Mouse (Mus musculus): ENCODE results near the gene Cela2a.

GRCm38 (mm10) chr4:141874111-141874600 lies 48.2 kb upstream of the Cela2a start:
- TF ChIP-seq EP300 (IDR thresholded peaks at IDR 0.05; ENCODE audit: low read depth) (no peak), CTCF (IDR thresholded peaks at IDR 0.05; ENCODE audit: low read depth) (no peak)

Measured in liver, postnatal 0 days (tissue).